Mouse (Mus musculus) olfactory bulb, adult 2 months (tissue): Measurements from ENCODE around the gene Atl3.

Experiments used
- CTCF ChIP-seq: fragments of 200-500 bp; IDR thresholded peaks from 2 replicates; pipeline ENCODE4 v1.5.1; 2012; ENCODE audit warnings: low read depth, mild to moderate bottlenecking, low read length, moderate library complexity; ENCODE audit not compliant: insufficient read depth
- POLR2A ChIP-seq: fragments of 200-500 bp; IDR thresholded peaks from 2 replicates; pipeline ENCODE4 v1.6.1; 2012; ENCODE audit warnings: mild to moderate bottlenecking, low read depth, low read length, moderate library complexity; ENCODE audit not compliant: insufficient read depth

DNA sequence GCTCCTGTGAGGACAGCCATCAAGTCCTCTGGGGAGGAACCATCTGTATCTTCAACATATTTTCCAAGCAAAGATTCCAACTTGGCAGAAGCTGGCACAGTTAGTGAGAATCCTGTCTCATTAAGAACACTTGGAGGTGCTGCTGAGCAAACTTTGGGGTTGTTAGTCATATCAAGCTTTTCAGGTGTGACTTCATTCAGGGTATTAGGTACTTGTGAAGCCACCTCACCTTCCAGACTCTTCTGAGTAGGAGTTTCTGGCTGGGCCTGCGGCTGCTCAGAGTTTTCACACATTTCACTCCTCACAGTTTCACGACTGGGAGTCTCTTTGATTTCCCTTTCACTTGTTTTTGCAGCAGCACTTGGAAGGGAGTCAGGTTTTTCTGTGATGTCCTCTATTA lies 37.0 kb upstream of the Atl3 start:
- no peak for TF ChIP-seq CTCF
- TF ChIP-seq POLR2A: no peak
